Mouse (Mus musculus): ENCODE measurements around the gene Aff1.

Aff1 gene

GRCm38 (mm10) chr5:103694094-103694493, 1.9 kb downstream of the Aff1 start:
- peak; percentile 84 for DNase-seq

- peak; percentile 87 for DNase-seq
These were observed 5.8 kb downstream of the Aff1 start for GRCm38 (mm10) chr5:103697875-103698491.

- no peak for DNase-seq
These were observed 6.4 kb downstream of the Aff1 start for GRCm38 (mm10) chr5:103698577-103698976.

GRCm38 (mm10) chr5:103699537-103699936, 7.4 kb downstream of the Aff1 start:
- no peak for DNase-seq

- DNase-seq = no peak
These were observed 8.5 kb downstream of the Aff1 start for GRCm38 (mm10) chr5:103700661-103701060.

GRCm38 (mm10) chr5:103701466-103701865, 9.3 kb downstream of the Aff1 start:
- no peak for DNase-seq

GRCm38 (mm10) chr5:103702527-103702926, 10.4 kb downstream of the Aff1 start:
- no peak for DNase-seq

GRCm38 (mm10) chr5:103705331-103705730, 13.2 kb downstream of the Aff1 start:
- no peak for DNase-seq

GRCm38 (mm10) chr5:103705874-103706273, 13.7 kb downstream of the Aff1 start:
- no peak for DNase-seq

GRCm38 (mm10) chr5:103709044-103709443, 16.9 kb downstream of the Aff1 start:
- DNase-seq = peak; percentile 86

- no peak for DNase-seq
These were observed 19.7 kb downstream of the Aff1 start for GRCm38 (mm10) chr5:103711886-103712285.

- DNase-seq = no peak
These were observed 21.2 kb downstream of the Aff1 start for GRCm38 (mm10) chr5:103713422-103713821.

- DNase-seq = no peak
These were observed 22.8 kb downstream of the Aff1 start for GRCm38 (mm10) chr5:103714943-103715342.

GRCm38 (mm10) chr5:103716824-103717342, 24.7 kb downstream of the Aff1 start:
- DNase-seq = no peak

- no peak for DNase-seq
These were observed 27.0 kb downstream of the Aff1 start for GRCm38 (mm10) chr5:103719131-103719530.

GRCm38 (mm10) chr5:103719851-103720250, 27.7 kb downstream of the Aff1 start:
- no peak for DNase-seq

GRCm38 (mm10) chr5:103720967-103721366, 28.8 kb downstream of the Aff1 start:
- DNase-seq = no peak

- no peak for DNase-seq
These were observed 29.3 kb downstream of the Aff1 start for GRCm38 (mm10) chr5:103721490-103721889.

GRCm38 (mm10) chr5:103722721-103723120, 30.5 kb downstream of the Aff1 start:
- no peak for DNase-seq

GRCm38 (mm10) chr5:103724384-103724783, 32.2 kb downstream of the Aff1 start:
- no peak for DNase-seq

- DNase-seq = no peak
These were observed 32.6 kb downstream of the Aff1 start for GRCm38 (mm10) chr5:103724823-103725222.

GRCm38 (mm10) chr5:103725268-103726149, 33.3 kb downstream of the Aff1 start:
- DNase-seq = no peak

- DNase-seq = no peak
These were observed 34.2 kb downstream of the Aff1 start for GRCm38 (mm10) chr5:103726281-103726938.

Data from heart, adult 11 months (tissue).